ENCODE assay signal across 8 mouse cellular contexts in the genomic region with DNA sequence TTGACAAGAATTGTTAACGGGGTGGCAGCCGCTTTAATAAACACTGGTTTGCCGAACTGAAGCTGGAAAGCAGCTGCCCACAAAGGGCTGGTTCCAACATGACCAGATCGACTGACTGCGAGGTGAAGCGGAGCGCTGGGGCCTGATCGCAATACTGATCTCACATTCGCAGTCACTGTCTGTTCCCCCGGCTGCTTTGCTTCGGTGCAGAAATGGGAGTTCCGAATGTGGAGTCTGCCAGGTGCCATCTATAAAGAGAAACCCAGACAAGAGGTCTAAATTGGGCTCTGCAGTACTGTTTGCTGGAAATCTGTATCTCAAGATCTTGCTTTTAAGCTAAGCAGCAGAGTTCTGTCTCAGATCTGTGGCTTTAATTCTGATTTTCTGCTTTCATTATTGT.
DNase-seq lines count a peak whose midpoint lies in the region; ATAC-seq and TF ChIP-seq lines count a peak whose summit lies in the region.

No protein-coding gene starts in this region.

- DNase-seq in left cerebral cortex, adult 2 months (ENCODE audit: extremely low spot score in 1 of 2, low spot score in 2 of 2), result peak; percentile 33 to 56
- no peak for DNase-seq in left cerebral cortex, adult 11 months (ENCODE audit: low spot score)
- peak; percentile 51 to 59 for DNase-seq in layer of hippocampus, postnatal 14 days (ENCODE audit: low spot score in 2 of 2)
- DNase-seq in right cerebral cortex, adult 2 months (ENCODE audit: low spot score in 2 of 2), result peak; percentile 59 to 72
- no peak for DNase-seq in kidney, adult 8-10 months
- DNase-seq in ovary, postnatal 14 days (ENCODE audit: low spot score), result no peak
- DNase-seq in thymus, postnatal 36 days, result no peak

- peak; percentile 86 for ATAC-seq in frontal cortex, adult (ENCODE audit: low TSS enrichment)

- H3K27ac ChIP-seq in left cerebral cortex, adult 2 months, result peak overlapping the region; percentile 74

- intact Hi-C loops in left cerebral cortex, adult 2 months (cut with DNase I), result loop anchor here (2.0 kb wide), 1 partner anchor 145 kb away; no protein-coding TSS in a partner anchor

- no peak for TF ChIP-seq CTCF in left cerebral cortex, adult 2 months (IDR thresholded peaks at IDR 0.05)

- peak overlapping the region; percentile 42 for H3K4me3 ChIP-seq in left cerebral cortex, adult 2 months

Comparison
In these comparisons a context has a peak if more than half of its experiments do, and no peak if none do; other contexts are left out.
1. DNase-seq: peak in left cerebral cortex, adult 2 months (2 of 2), layer of hippocampus, postnatal 14 days (2 of 2) and right cerebral cortex, adult 2 months (2 of 2); none in left cerebral cortex, adult 11 months (single experiment), kidney, adult 8-10 months (0 of 2), ovary, postnatal 14 days (single experiment) and thymus, postnatal 36 days (0 of 2).